Mouse (Mus musculus): ENCODE measurements around the gene Slc39a13.

GRCm38 (mm10) chr2:91119061-91119460 lies 48.8 kb upstream of the Slc39a13 start:
- no peak for TF ChIP-seq CTCF (IDR thresholded peaks at IDR 0.05; ENCODE audit: extremely low read depth, insufficient read length, insufficient replicate concordance, low read depth, low read length)
- TF ChIP-seq POLR2A (IDR thresholded peaks at IDR 0.05; ENCODE audit: low read depth, low read length) = no peak

Measured in small intestine, adult 2 months (tissue).